Mouse (Mus musculus) hindbrain, embryonic 15.5 days (tissue): ENCODE measurements around the gene Gdf1. TPM values are rescaled to one million over a fixed set of nuclear protein-coding genes. Genes with fewer than 3 reads are reported as not detected.

Source experiments
- ATAC-seq: fragments of 200-750 bp; cut with Nextera tagmentation; 2 replicates; pipeline ENCODE4 v1.8.0; 2017; ENCODE audit warnings: low read depth, moderate number of reproducible peaks, moderate TSS enrichment; ENCODE audit not compliant: low FRiP score
- H3K27ac ChIP-seq: fragments of 300-500 bp; sonication (generic); replicated peaks from 2 replicates; pipeline ENCODE4 v1.5.1; 2015; ENCODE audit warnings: mild to moderate bottlenecking, inconsistent platforms
- H3K27me3 ChIP-seq: fragments of 300-500 bp; sonication (generic); 2 replicates; pipeline ENCODE4 v1.6.1; 2015; ENCODE audit warnings: control low read depth, inconsistent platforms
- H3K36me3 ChIP-seq: fragments of 300-500 bp; sonication (generic); 2 replicates; pipeline ENCODE4 v1.6.1; 2015; ENCODE audit warnings: control low read depth, inconsistent platforms
- H3K4me1 ChIP-seq: fragments of 300-500 bp; sonication (generic); replicated peaks from 2 replicates; pipeline ENCODE4 v1.6.1; 2015; ENCODE audit warnings: control low read depth, inconsistent platforms
- H3K4me2 ChIP-seq: fragments of 300-500 bp; sonication (generic); 2 replicates; pipeline ENCODE4 v1.6.1; 2015; ENCODE audit warnings: moderate library complexity, mild to moderate bottlenecking, inconsistent platforms
- H3K4me3 ChIP-seq: fragments of 300-500 bp; sonication (generic); 2 replicates; pipeline ENCODE4 v1.5.1; 2015; ENCODE audit warnings: mild to moderate bottlenecking, inconsistent platforms
- H3K9ac ChIP-seq: fragments of 300-500 bp; sonication (generic); 2 replicates; pipeline ENCODE4 v1.6.1; 2015; ENCODE audit warnings: inconsistent platforms
- H3K9me3 ChIP-seq: fragments of 300-500 bp; sonication (generic); 2 replicates; pipeline ENCODE4 v1.6.1; 2016; ENCODE audit warnings: control low read depth, inconsistent platforms
- WGBS: fragments of 180-500 bp; shearing (Covaris S2); methylation state at CpG from one replicate; pipeline ENCODE4 v1.1.7; 2015; 5-methylcytosine and 5-hydroxymethylcytosine counted together
- polyA plus RNA-seq: library from polyadenylated mRNA; unstranded; fragments of >200 nt; fragmentation: Nextera tagmentation; extraction: Ambion mirVana; gene quantifications from 2 replicates; pipeline ENCODE4 v1.2.1, GENCODE M21; 2015

Gene Gdf1
- polyA plus RNA-seq, 1 experiment from 2014 or later = 7.8 TPM

GRCm38 (mm10) chr8:70309311-70309710 is 20.3 kb upstream of the Gdf1 start:
- peaks cover 61% of the 10 kb centered on the region for H3K36me3 ChIP-seq
- 48% methylated on average over 2 of the region's 2 CpGs for WGBS
- H3K4me2 ChIP-seq = no peak overlapping the region
- ATAC-seq = no peak
- H3K27me3 ChIP-seq = no peaks in the 10 kb centered on the region
- H3K4me1 ChIP-seq = peaks cover 6% of the 10 kb centered on the region; the same call in 1 of the 2 replicates
- no peak overlapping the region for H3K9ac ChIP-seq
- no peak overlapping the region for H3K4me3 ChIP-seq
- no peaks in the 10 kb centered on the region for H3K9me3 ChIP-seq
- H3K27ac ChIP-seq = no peak overlapping the region

GRCm38 (mm10) chr8:70313399-70313798 is 16.2 kb upstream of the Gdf1 start:
- Histone ChIP-seq H3K9ac (no peak overlapping the region), H3K4me2 (no peak overlapping the region), H3K36me3 (peaks cover 42% of the 10 kb centered on the region), H3K4me1 (peaks cover 40% of the 10 kb centered on the region), H3K9me3 (no peaks in the 10 kb centered on the region), H3K4me3 (no peak overlapping the region), H3K27me3 (no peaks in the 10 kb centered on the region), H3K27ac (no peak overlapping the region)
- 94% methylated on average over 2 of the region's 2 CpGs for WGBS
- no peak for ATAC-seq

DNA sequence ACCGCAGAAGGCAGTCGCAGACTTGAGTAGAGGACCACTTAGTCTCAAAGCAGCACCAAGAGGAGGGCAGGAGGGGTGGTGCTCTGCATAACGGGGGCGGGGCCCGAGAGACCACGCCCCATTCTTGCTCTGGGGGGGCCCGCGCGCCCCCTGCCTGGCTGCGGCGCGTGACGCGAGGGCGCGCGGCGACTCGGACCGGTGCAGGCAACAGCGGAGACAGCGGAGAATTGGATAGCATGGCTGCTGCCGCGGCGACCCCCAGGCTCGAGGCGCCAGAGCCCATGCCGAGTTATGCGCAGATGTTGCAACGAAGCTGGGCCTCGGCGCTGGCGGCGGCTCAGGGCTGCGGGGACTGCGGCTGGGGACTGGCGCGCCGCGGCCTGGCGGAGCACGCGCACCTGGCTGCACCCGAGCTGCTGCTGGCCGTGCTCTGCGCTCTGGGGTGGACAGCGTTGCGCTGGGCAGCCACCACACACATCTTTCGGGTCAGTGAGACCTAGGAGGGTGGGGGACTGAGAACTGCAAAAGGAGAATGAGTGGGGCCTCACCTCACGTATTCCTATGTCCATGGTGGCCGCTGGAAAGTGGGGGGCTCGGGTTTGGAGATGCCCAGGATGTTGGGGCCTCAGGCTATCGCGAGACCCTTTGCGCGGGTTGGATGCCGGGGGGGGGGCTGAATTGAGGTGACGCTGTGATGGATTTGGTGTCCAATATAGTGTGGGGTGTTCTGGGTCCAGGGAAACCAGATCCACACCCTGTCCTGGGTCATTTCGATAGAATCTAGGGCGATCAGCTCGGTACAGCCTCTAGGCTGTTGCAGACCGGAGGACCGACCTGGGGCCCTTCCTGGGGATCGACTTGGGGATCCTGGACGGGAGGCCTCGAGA is 13.8 kb upstream of the Gdf1 start, which contains the start of gene Cers1:
Gene Cers1, plus strand, starts transcription at position 152 of the 887 bp plus-strand sequence.
- H3K27ac ChIP-seq = peak within 1 kb of the TSS; percentile 88
- peak within 1 kb of the TSS; percentile 85 for H3K4me2 ChIP-seq
- no peaks in the 10 kb centered on the region for H3K9me3 ChIP-seq
- peaks cover 41% of the 10 kb centered on the region for H3K36me3 ChIP-seq
- WGBS = 2% methylated on average over 66 of the region's 66 CpGs
- peak within 1 kb of the TSS; percentile 73 for H3K9ac ChIP-seq
- peak; percentile 67 for ATAC-seq
- H3K4me3 ChIP-seq = peak within 1 kb of the TSS; percentile 76
- no peaks in the 10 kb centered on the region for H3K27me3 ChIP-seq
- peaks cover 40% of the 10 kb centered on the region for H3K4me1 ChIP-seq

DNA sequence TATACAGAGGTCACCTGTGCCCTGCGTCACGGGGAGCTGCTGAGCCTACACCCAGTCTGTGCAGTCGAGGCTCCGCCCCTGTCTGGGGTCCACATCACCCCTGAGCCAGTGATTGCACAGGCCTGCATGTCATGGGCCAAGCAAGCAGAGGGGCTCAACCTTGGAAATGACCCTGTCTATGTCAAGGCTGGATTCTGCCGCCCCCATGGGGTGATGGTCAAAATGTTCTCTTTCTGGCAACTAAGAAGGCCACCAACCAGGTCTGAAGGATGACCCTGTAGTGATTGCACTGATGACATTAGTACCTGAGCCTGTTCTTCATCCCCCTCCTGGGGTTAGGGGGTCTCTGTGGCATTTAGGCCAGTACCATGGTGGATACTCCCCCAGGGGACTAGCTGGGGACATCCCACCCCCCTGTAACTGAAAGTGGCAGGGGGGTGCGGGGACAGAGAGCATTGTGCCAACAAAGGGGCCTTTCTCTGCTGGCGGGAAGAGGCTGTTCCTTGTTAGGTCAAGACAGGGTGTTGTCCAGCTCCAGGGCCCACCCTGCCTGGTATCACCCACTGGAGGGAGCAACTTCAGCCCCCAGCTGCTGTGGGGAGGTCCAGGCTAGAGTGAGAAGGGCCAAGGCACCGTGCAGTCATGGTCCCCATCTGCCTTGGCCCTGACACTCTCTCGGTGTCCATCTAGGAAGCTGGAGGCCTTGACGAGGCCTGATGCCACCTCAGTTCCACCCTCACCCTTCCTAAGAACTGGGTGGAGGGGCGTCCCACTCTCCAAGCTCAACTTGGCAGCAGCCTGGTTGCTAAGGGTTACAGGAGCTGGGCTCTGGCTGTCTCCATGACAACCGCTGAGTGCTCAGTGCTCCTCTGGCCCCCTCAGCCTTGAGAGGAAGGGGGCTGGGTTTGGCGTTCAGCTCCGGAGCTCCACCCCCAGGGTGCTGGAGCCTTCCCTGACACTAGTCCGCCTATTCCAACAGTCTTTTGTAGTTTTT is 12.8 kb upstream of the Gdf1 start:
- Histone ChIP-seq H3K27ac (peak overlapping the region; percentile 88), H3K36me3 (peaks cover 38% of the 10 kb centered on the region), H3K9ac (peak overlapping the region; percentile 73), H3K9me3 (no peaks in the 10 kb centered on the region), H3K4me1 (peaks cover 40% of the 10 kb centered on the region), H3K4me2 (peak overlapping the region; percentile 85), H3K4me3 (peak overlapping the region; percentile 76), H3K27me3 (no peaks in the 10 kb centered on the region)
- peak; percentile 86 for ATAC-seq
- WGBS = 6% methylated on average over 15 of the region's 15 CpGs

- ATAC-seq = no peak
- H3K4me2 ChIP-seq = peak overlapping the region; percentile 85
- WGBS = 87% methylated on average over 5 of the region's 5 CpGs
- H3K27ac ChIP-seq = peak overlapping the region; percentile 88
- peaks cover 40% of the 10 kb centered on the region for H3K4me1 ChIP-seq
- no peaks in the 10 kb centered on the region for H3K9me3 ChIP-seq
- no peaks in the 10 kb centered on the region for H3K27me3 ChIP-seq
- H3K36me3 ChIP-seq = peaks cover 37% of the 10 kb centered on the region
- H3K9ac ChIP-seq = no peak overlapping the region
- peak overlapping the region; percentile 76; the same call in 1 of the 2 replicates for H3K4me3 ChIP-seq
Measured at GRCm38 (mm10) chr8:70317872-70318271, 11.7 kb upstream of the Gdf1 start.

DNA sequence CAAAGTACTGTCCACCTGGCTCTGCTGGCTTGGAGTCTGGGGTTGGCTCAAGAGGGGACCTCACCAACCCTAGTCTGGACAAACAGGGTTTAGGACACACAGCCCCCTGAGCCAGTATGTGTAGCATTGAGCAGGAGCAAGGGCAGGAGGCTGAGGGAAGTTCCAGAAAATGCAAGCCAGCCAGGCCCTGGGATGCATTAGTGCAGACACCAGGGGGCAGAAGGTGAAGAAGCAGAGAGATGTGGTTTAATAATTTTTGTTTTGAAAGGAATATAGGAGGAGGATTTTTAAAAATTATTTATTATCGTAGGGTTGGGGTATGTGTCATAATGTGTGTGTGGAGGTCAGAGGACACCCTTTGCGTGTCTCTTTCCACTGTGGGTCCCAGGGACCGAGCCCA is 5.9 kb upstream of the Gdf1 start:
- Histone ChIP-seq H3K4me2 (no peak overlapping the region), H3K27me3 (no peaks in the 10 kb centered on the region), H3K4me3 (no peak overlapping the region), H3K9ac (no peak overlapping the region), H3K36me3 (peaks cover 61% of the 10 kb centered on the region), H3K9me3 (no peaks in the 10 kb centered on the region), H3K27ac (no peak overlapping the region), H3K4me1 (no peaks in the 10 kb centered on the region)
- no peak for ATAC-seq
- 97% methylated on average over 3 of the region's 3 CpGs for WGBS

- H3K4me1 ChIP-seq = peaks cover 25% of the 10 kb centered on the region
- WGBS = 93% methylated on average over 6 of the region's 6 CpGs
- H3K36me3 ChIP-seq = peaks cover 51% of the 10 kb centered on the region
- H3K4me3 ChIP-seq = no peak overlapping the region
- H3K27ac ChIP-seq = no peak overlapping the region
- H3K9ac ChIP-seq = no peak overlapping the region
- no peak overlapping the region for H3K4me2 ChIP-seq
- H3K9me3 ChIP-seq = no peaks in the 10 kb centered on the region
- ATAC-seq = no peak
- H3K27me3 ChIP-seq = no peaks in the 10 kb centered on the region
Measured at GRCm38 (mm10) chr8:70327512-70327911, 2.1 kb upstream of the Gdf1 start.

DNA sequence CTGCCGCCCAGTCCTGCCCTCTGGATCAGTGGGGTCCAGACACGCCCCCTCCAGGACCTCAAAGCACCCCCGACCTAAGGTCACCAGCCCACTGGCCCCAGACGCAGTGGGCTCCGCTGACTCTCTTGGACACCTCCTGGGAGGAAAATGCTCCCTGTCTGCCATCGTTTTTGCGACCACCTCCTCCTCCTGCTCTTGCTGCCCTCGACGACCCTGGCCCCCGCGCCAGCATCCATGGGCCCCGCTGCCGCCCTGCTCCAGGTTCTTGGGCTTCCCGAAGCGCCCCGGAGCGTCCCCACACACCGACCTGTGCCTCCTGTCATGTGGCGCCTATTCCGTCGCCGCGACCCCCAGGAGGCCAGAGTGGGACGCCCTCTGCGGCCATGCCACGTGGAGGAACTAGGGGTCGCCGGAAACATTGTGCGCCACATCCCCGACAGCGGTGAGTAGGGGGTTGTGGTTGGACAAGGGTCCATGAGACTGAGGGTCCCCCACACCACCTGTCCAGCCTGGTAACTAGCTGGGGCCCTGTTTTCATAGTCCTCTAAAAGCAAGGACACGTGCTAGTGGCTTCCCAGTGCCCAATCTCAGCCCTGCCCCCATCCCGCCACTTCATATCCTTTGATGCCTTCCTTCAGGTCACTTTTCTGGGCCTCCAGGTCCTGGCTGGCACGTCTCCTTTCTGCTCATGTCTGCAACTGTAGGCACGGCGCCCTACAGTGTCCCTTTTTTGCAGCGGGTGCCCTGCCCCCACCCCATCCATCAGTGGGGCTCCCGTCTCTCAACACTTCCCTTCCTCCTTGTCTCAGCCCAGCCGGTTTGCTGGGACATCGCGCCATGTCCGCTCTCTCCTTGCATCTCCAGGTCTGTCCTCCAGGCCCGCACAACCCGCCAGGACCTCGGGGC is 471 bp downstream of the Gdf1 start:
- no peaks in the 10 kb centered on the region for H3K27me3 ChIP-seq
- H3K36me3 ChIP-seq = peaks cover 54% of the 10 kb centered on the region

DNA sequence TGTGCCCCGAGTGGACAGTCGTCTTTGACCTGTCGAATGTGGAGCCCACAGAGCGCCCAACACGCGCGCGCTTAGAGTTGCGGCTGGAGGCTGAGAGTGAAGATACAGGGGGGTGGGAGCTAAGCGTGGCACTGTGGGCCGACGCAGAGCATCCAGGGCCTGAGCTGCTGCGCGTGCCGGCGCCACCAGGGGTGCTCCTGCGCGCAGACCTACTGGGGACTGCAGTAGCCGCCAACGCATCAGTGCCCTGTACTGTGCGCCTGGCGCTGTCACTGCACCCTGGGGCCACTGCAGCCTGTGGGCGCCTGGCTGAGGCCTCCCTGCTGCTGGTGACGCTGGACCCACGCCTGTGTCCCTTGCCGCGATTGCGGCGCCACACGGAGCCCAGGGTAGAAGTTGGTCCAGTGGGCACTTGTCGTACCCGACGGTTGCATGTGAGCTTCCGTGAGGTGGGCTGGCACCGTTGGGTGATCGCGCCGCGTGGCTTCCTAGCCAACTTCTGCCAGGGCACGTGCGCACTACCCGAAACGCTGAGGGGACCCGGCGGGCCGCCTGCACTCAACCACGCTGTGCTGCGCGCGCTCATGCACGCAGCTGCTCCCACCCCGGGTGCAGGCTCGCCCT is 1.2 kb downstream of the Gdf1 start:
- Histone ChIP-seq H3K4me1 (peaks cover 25% of the 10 kb centered on the region), H3K4me3 (no peak overlapping the region), H3K4me2 (0 out of 2 replicates have a peak overlapping the region, but pooled peaks have one; percentile 5), H3K27ac (peak overlapping the region; percentile 18), H3K36me3 (peaks cover 57% of the 10 kb centered on the region), H3K27me3 (no peaks in the 10 kb centered on the region), H3K9me3 (no peaks in the 10 kb centered on the region), H3K9ac (no peak overlapping the region)
- 23% methylated on average over 53 of the region's 53 CpGs for WGBS
- peak; percentile 72 for ATAC-seq

More for the DNA sequence above, 471 bp downstream of the Gdf1 start:
- no peaks in the 10 kb centered on the region for H3K9me3 ChIP-seq
- peaks cover 25% of the 10 kb centered on the region for H3K4me1 ChIP-seq
- H3K27ac ChIP-seq = peak overlapping the region; percentile 18; the same call in 1 of the 2 replicates
- H3K9ac ChIP-seq = no peak overlapping the region
- H3K4me2 ChIP-seq = 0 out of 2 replicates have a peak overlapping the region, but pooled peaks have one; percentile 5
- no peak overlapping the region for H3K4me3 ChIP-seq
- ATAC-seq = 0 out of 2 replicates have a peak, but pooled peaks have one; percentile 1
- 8% methylated on average over 45 of the region's 45 CpGs for WGBS

GRCm38 (mm10) chr8:70331526-70331925 is 1.9 kb downstream of the Gdf1 start:
- Histone ChIP-seq H3K4me3 (no peak overlapping the region), H3K4me1 (peaks cover 25% of the 10 kb centered on the region), H3K4me2 (no peak overlapping the region), H3K27me3 (no peaks in the 10 kb centered on the region), H3K36me3 (peaks cover 59% of the 10 kb centered on the region), H3K9me3 (no peaks in the 10 kb centered on the region), H3K9ac (no peak overlapping the region), H3K27ac (no peak overlapping the region)
- 62% methylated on average over 19 of the region's 19 CpGs for WGBS
- no peak for ATAC-seq
